Mouse (Mus musculus): ENCODE results near the gene Atg9b. TPM values are rescaled to one million over a fixed set of nuclear protein-coding genes. Genes with fewer than 3 reads are reported as not detected.
A peak's percentile ranks its signal among the peaks of the same experiment; 100 is the strongest.

The Atg9b gene
- polyA plus RNA-seq, 1 experiment from 2014 or later: 0.48 TPM

- H3K9ac ChIP-seq (replicated peaks): 0 out of 2 replicates have a peak overlapping the region, but pooled peaks have one; percentile 11
- TF ChIP-seq EP300 (IDR thresholded peaks at IDR 0.05; ENCODE audit: low read depth): no peak
- TF ChIP-seq CTCF (IDR thresholded peaks at IDR 0.05; ENCODE audit: low read depth): 0 out of 2 replicates have a peak, but pooled peaks have one; percentile 2
- H3K9me3 ChIP-seq (ENCODE audit: low read length): no peaks in the 10 kb centered on the region
- DNase-seq: peak; percentile 61
- peak overlapping the region; percentile 82 for H3K4me2 ChIP-seq (ENCODE audit: low read depth, low read length)
- ATAC-seq: peak; percentile 69
- no peak overlapping the region for H3K27ac ChIP-seq (ENCODE audit: low read depth)
- H3K27me3 ChIP-seq (ENCODE audit: insufficient read depth, low read length): peaks cover 68% of the 10 kb centered on the region
- H3K4me1 ChIP-seq (ENCODE audit: insufficient read depth): peaks cover 17% of the 10 kb centered on the region
- H3K36me3 ChIP-seq (replicated peaks; ENCODE audit: insufficient read depth, low read length): no peaks in the 10 kb centered on the region
- WGBS (ENCODE audit: insufficient replicate concordance): under 1% methylated on average over 25 of the region's 41 CpGs
- H3K4me3 ChIP-seq (ENCODE audit: low read depth, low read length): peak overlapping the region; percentile 46
These were observed 40.2 kb downstream of the Atg9b start for GRCm38 (mm10) chr5:24351701-24352171.

- TF ChIP-seq EP300 (IDR thresholded peaks at IDR 0.05; ENCODE audit: low read depth): no peak
- no peak for TF ChIP-seq CTCF (IDR thresholded peaks at IDR 0.05; ENCODE audit: low read depth)
- Histone ChIP-seq H3K4me3 (ENCODE audit: low read depth, low read length) (peak within 1 kb of the TSS; percentile 46), H3K9me3 (ENCODE audit: low read length) (no peaks in the 10 kb centered on the region), H3K27me3 (ENCODE audit: insufficient read depth, low read length) (peaks cover 68% of the 10 kb centered on the region), H3K9ac (replicated peaks) (peak within 1 kb of the TSS; percentile 11; the same call in 1 of the 2 replicates), H3K4me1 (ENCODE audit: insufficient read depth) (peaks cover 17% of the 10 kb centered on the region), H3K4me2 (ENCODE audit: low read depth, low read length) (peak within 1 kb of the TSS; percentile 82), H3K36me3 (replicated peaks; ENCODE audit: insufficient read depth, low read length) (no peaks in the 10 kb centered on the region), H3K27ac (ENCODE audit: low read depth) (no peak within 1 kb of the TSS)
- WGBS (ENCODE audit: insufficient replicate concordance): 4% methylated on average over 14 of the region's 53 CpGs
- no peak for DNase-seq
- ATAC-seq: no peak
These were observed 40.7 kb downstream of the Atg9b start, which contains the start of gene Kcnh2 for GRCm38 (mm10) chr5:24351278-24351677. TSS of gene Kcnh2 (minus strand) at chr5:24351604.

- Histone ChIP-seq H3K27me3 (ENCODE audit: insufficient read depth, low read length) (peaks cover 68% of the 10 kb centered on the region), H3K9ac (replicated peaks) (no peak overlapping the region; the same call in 1 of the 2 replicates), H3K36me3 (replicated peaks; ENCODE audit: insufficient read depth, low read length) (no peaks in the 10 kb centered on the region), H3K4me1 (ENCODE audit: insufficient read depth) (peaks cover 17% of the 10 kb centered on the region), H3K4me2 (ENCODE audit: low read depth, low read length) (peak overlapping the region; percentile 82), H3K9me3 (ENCODE audit: low read length) (no peaks in the 10 kb centered on the region), H3K27ac (ENCODE audit: low read depth) (no peak overlapping the region), H3K4me3 (ENCODE audit: low read depth, low read length) (peak overlapping the region; percentile 46)
- 51% methylated on average over 14 of the region's 15 CpGs for WGBS (ENCODE audit: insufficient replicate concordance)
- no peak for ATAC-seq
- no peak for DNase-seq
- TF ChIP-seq EP300 (IDR thresholded peaks at IDR 0.05; ENCODE audit: low read depth) (no peak), CTCF (IDR thresholded peaks at IDR 0.05; ENCODE audit: low read depth) (no peak)
These were observed 41.3 kb downstream of the Atg9b start for GRCm38 (mm10) chr5:24350531-24351250.

- ATAC-seq (no peak), DNase-seq (no peak)
- Histone ChIP-seq H3K4me1 (ENCODE audit: insufficient read depth) (peaks cover 17% of the 10 kb centered on the region), H3K9ac (replicated peaks) (no peak overlapping the region), H3K36me3 (replicated peaks; ENCODE audit: insufficient read depth, low read length) (no peaks in the 10 kb centered on the region), H3K27me3 (ENCODE audit: insufficient read depth, low read length) (peaks cover 68% of the 10 kb centered on the region), H3K4me3 (ENCODE audit: low read depth, low read length) (no peak overlapping the region), H3K9me3 (ENCODE audit: low read length) (no peaks in the 10 kb centered on the region), H3K27ac (ENCODE audit: low read depth) (no peak overlapping the region), H3K4me2 (ENCODE audit: low read depth, low read length) (no peak overlapping the region)
- WGBS (ENCODE audit: insufficient replicate concordance): 57% methylated on average over 3 of the region's 3 CpGs
- TF ChIP-seq EP300 (IDR thresholded peaks at IDR 0.05; ENCODE audit: low read depth) (no peak), CTCF (IDR thresholded peaks at IDR 0.05; ENCODE audit: low read depth) (no peak)
These were observed 41.9 kb downstream of the Atg9b start for GRCm38 (mm10) chr5:24350073-24350472.

- Histone ChIP-seq H3K9ac (replicated peaks) (no peak overlapping the region), H3K4me2 (ENCODE audit: low read depth, low read length) (peak overlapping the region; percentile 82), H3K27me3 (ENCODE audit: insufficient read depth, low read length) (peaks cover 57% of the 10 kb centered on the region), H3K9me3 (ENCODE audit: low read length) (no peaks in the 10 kb centered on the region), H3K4me3 (ENCODE audit: low read depth, low read length) (peak overlapping the region; percentile 45), H3K36me3 (replicated peaks; ENCODE audit: insufficient read depth, low read length) (no peaks in the 10 kb centered on the region), H3K27ac (ENCODE audit: low read depth) (no peak overlapping the region), H3K4me1 (ENCODE audit: insufficient read depth) (peaks cover 27% of the 10 kb centered on the region)
- ATAC-seq (peak; percentile 21; the same call in 1 of the 2 replicates), DNase-seq (peak; percentile 53)
- no peak for TF ChIP-seq EP300 (IDR thresholded peaks at IDR 0.05; ENCODE audit: low read depth)
- no peak for TF ChIP-seq CTCF (IDR thresholded peaks at IDR 0.05; ENCODE audit: low read depth)
- under 1% methylated on average over 30 of the region's 30 CpGs for WGBS (ENCODE audit: insufficient replicate concordance)
These were observed 43.4 kb downstream of the Atg9b start for GRCm38 (mm10) chr5:24348546-24348945.

GRCm38 (mm10) chr5:24348128-24348527 is 43.8 kb downstream of the Atg9b start:
- WGBS (ENCODE audit: insufficient replicate concordance): under 1% methylated on average over 40 of the region's 41 CpGs
- peak overlapping the region; percentile 82 for H3K4me2 ChIP-seq (ENCODE audit: low read depth, low read length)
- H3K4me3 ChIP-seq (ENCODE audit: low read depth, low read length): peak overlapping the region; percentile 45
- TF ChIP-seq EP300 (IDR thresholded peaks at IDR 0.05; ENCODE audit: low read depth): no peak
- 0 out of 2 replicates have a peak, but pooled peaks have one; percentile 3 for TF ChIP-seq CTCF (IDR thresholded peaks at IDR 0.05; ENCODE audit: low read depth)
- no peaks in the 10 kb centered on the region for H3K36me3 ChIP-seq (replicated peaks; ENCODE audit: insufficient read depth, low read length)
- DNase-seq (peak; percentile 81), ATAC-seq (peak; percentile 44)
- no peak overlapping the region for H3K9ac ChIP-seq (replicated peaks)
- H3K4me1 ChIP-seq (ENCODE audit: insufficient read depth): peaks cover 31% of the 10 kb centered on the region
- peaks cover 53% of the 10 kb centered on the region for H3K27me3 ChIP-seq (ENCODE audit: insufficient read depth, low read length)
- H3K27ac ChIP-seq (ENCODE audit: low read depth): no peak overlapping the region
- no peaks in the 10 kb centered on the region for H3K9me3 ChIP-seq (ENCODE audit: low read length)

All from liver, postnatal 0 days (tissue).